Mouse (Mus musculus): ENCODE results near the gene Phkg1.
"Not testable (repeated sequence)": the region's sequence is repeated elsewhere in the genome, so short reads cannot be mapped to it uniquely, and the experiment has no call there.

Gene Phkg1

GRCm38 (mm10) chr5:129898449-129898848, at the start of gene Phkg1:
Gene Phkg1 (minus strand): TSS chr5:129898549.
- DNase-seq (ENCODE audit: extremely low spot score, low spot score): no peak

GRCm38 (mm10) chr5:129947528-129948033, 49.2 kb upstream of the Phkg1 start:
- no peak for DNase-seq (ENCODE audit: extremely low spot score, low spot score)

- no peak for DNase-seq (ENCODE audit: extremely low spot score, low spot score)
Observed at GRCm38 (mm10) chr5:129943402-129943801, 45.1 kb upstream of the Phkg1 start.

- peak; percentile 56 for DNase-seq (ENCODE audit: extremely low spot score, low spot score)
Observed at GRCm38 (mm10) chr5:129942073-129942939, 44.0 kb upstream of the Phkg1 start.

- peak; percentile 98 for DNase-seq (ENCODE audit: extremely low spot score, low spot score)
Observed at GRCm38 (mm10) chr5:129941495-129942045, 43.2 kb upstream of the Phkg1 start, which contains the start of gene Vkorc1l1. Gene Vkorc1l1 (plus strand): TSS chr5:129941970.

- no peak for DNase-seq (ENCODE audit: extremely low spot score, low spot score)
Observed at GRCm38 (mm10) chr5:129940736-129941494, 42.6 kb upstream of the Phkg1 start.

- no peak for DNase-seq (ENCODE audit: extremely low spot score, low spot score)
Observed at GRCm38 (mm10) chr5:129940281-129940680, 41.9 kb upstream of the Phkg1 start.

GRCm38 (mm10) chr5:129936941-129937340, 38.6 kb upstream of the Phkg1 start:
- no peak for DNase-seq (ENCODE audit: extremely low spot score, low spot score)

- no peak for DNase-seq (ENCODE audit: extremely low spot score, low spot score)
Observed at GRCm38 (mm10) chr5:129929924-129930855, 31.8 kb upstream of the Phkg1 start.

GRCm38 (mm10) chr5:129925933-129926332, 27.6 kb upstream of the Phkg1 start:
- no peak for DNase-seq (ENCODE audit: extremely low spot score, low spot score)

- DNase-seq (ENCODE audit: extremely low spot score, low spot score): no peak
Observed at GRCm38 (mm10) chr5:129924820-129925452, 26.6 kb upstream of the Phkg1 start.

- no peak for DNase-seq (ENCODE audit: extremely low spot score, low spot score)
Observed at GRCm38 (mm10) chr5:129921972-129922371, 23.6 kb upstream of the Phkg1 start.

GRCm38 (mm10) chr5:129919320-129919719, 21.0 kb upstream of the Phkg1 start:
- DNase-seq (ENCODE audit: extremely low spot score, low spot score): no peak

GRCm38 (mm10) chr5:129918752-129919151, 20.4 kb upstream of the Phkg1 start:
- DNase-seq (ENCODE audit: extremely low spot score, low spot score): no peak

- DNase-seq (ENCODE audit: extremely low spot score, low spot score): no peak
Observed at GRCm38 (mm10) chr5:129918065-129918651, 19.8 kb upstream of the Phkg1 start.

- DNase-seq (ENCODE audit: extremely low spot score, low spot score): not testable (repeated sequence)
Observed at GRCm38 (mm10) chr5:129915491-129915890, 17.1 kb upstream of the Phkg1 start.

- peak; percentile 21 for DNase-seq (ENCODE audit: extremely low spot score, low spot score)
Observed at GRCm38 (mm10) chr5:129914024-129914423, 15.7 kb upstream of the Phkg1 start.

GRCm38 (mm10) chr5:129909591-129909990, 11.2 kb upstream of the Phkg1 start:
- no peak for DNase-seq (ENCODE audit: extremely low spot score, low spot score)

- no peak for DNase-seq (ENCODE audit: extremely low spot score, low spot score)
Observed at GRCm38 (mm10) chr5:129909147-129909546, 10.8 kb upstream of the Phkg1 start.

Data from neural tube, embryonic 10.5 days (tissue).